Mouse (Mus musculus) midbrain, embryonic 15.5 days (tissue): ENCODE measurements around the gene Ostf1. TPM values are rescaled to one million over a fixed set of nuclear protein-coding genes. Genes with fewer than 3 reads are reported as not detected.

ENCODE experiments used
- ATAC-seq: fragments of 200-750 bp; cut with Nextera tagmentation; replicated peaks from 2 replicates; pipeline ENCODE4 v1.8.0; 2017; ENCODE audit warnings: moderate TSS enrichment
- H3K27ac ChIP-seq: fragments of 300-500 bp; sonication (generic); 2 replicates; pipeline ENCODE4 v1.5.1; 2015; ENCODE audit warnings: mild to moderate bottlenecking, inconsistent platforms
- H3K27me3 ChIP-seq: fragments of 300-500 bp; sonication (generic); replicated peaks from 2 replicates; pipeline ENCODE4 v1.6.1; 2015; ENCODE audit warnings: inconsistent platforms
- H3K36me3 ChIP-seq: fragments of 300-500 bp; sonication (generic); replicated peaks from 2 replicates; pipeline ENCODE4 v1.6.1; 2015; ENCODE audit warnings: inconsistent platforms
- H3K4me1 ChIP-seq: fragments of 300-500 bp; sonication (generic); 2 replicates; pipeline ENCODE4 v1.6.1; 2015; ENCODE audit warnings: inconsistent platforms
- H3K4me2 ChIP-seq: fragments of 300-500 bp; sonication (generic); 2 replicates; pipeline ENCODE4 v1.6.1; 2015; ENCODE audit warnings: inconsistent platforms, mild to moderate bottlenecking, moderate library complexity
- H3K4me3 ChIP-seq: fragments of 300-500 bp; sonication (generic); 2 replicates; pipeline ENCODE4 v1.5.1; 2015; ENCODE audit warnings: mild to moderate bottlenecking, inconsistent platforms
- H3K9ac ChIP-seq: fragments of 300-500 bp; sonication (generic); 2 replicates; pipeline ENCODE4 v1.6.1; 2015; ENCODE audit warnings: mild to moderate bottlenecking, inconsistent platforms
- H3K9me3 ChIP-seq: fragments of 300-500 bp; sonication (generic); 2 replicates; pipeline ENCODE4 v1.6.1; 2016; ENCODE audit warnings: inconsistent platforms
- WGBS: fragments of 180-500 bp; shearing (Covaris S2); methylation state at CpG from one replicate; pipeline ENCODE4 v1.1.7; 2015; ENCODE audit warnings: mixed read lengths; 5-methylcytosine and 5-hydroxymethylcytosine counted together
- polyA plus RNA-seq: library from polyadenylated mRNA; unstranded; fragments of >200 nt; fragmentation: Nextera tagmentation; extraction: Ambion mirVana; gene quantifications from 2 replicates; pipeline ENCODE4 v1.2.1, GENCODE M21; 2015

Ostf1 gene
- polyA plus RNA-seq, 1 experiment from 2014 or later: 37.2 TPM

- Histone ChIP-seq H3K4me2 (no peak overlapping the region), H3K4me1 (no peaks in the 10 kb centered on the region), H3K27me3 (no peaks in the 10 kb centered on the region), H3K9me3 (no peaks in the 10 kb centered on the region), H3K4me3 (no peak overlapping the region), H3K9ac (no peak overlapping the region), H3K27ac (no peak overlapping the region), H3K36me3 (no peaks in the 10 kb centered on the region)
- WGBS: 86% methylated on average over 7 of the region's 7 CpGs
- no peak for ATAC-seq
Measured at GRCm38 (mm10) chr19:18614337-18614736, 17.3 kb downstream of the Ostf1 start.

- no peaks in the 10 kb centered on the region for H3K36me3 ChIP-seq
- no peaks in the 10 kb centered on the region for H3K9me3 ChIP-seq
- ATAC-seq: no peak
- H3K27me3 ChIP-seq: no peaks in the 10 kb centered on the region
- 85% methylated on average over 6 of the region's 6 CpGs for WGBS
- H3K4me1 ChIP-seq: no peaks in the 10 kb centered on the region
- H3K4me3 ChIP-seq: no peak overlapping the region
- no peak overlapping the region for H3K9ac ChIP-seq
- no peak overlapping the region for H3K27ac ChIP-seq
- H3K4me2 ChIP-seq: no peak overlapping the region
Measured at GRCm38 (mm10) chr19:18608975-18609374, 22.6 kb downstream of the Ostf1 start.

- no peak overlapping the region for H3K4me2 ChIP-seq
- H3K4me3 ChIP-seq: no peak overlapping the region
- no peak for ATAC-seq
- 48% methylated on average over 7 of the region's 7 CpGs for WGBS
- no peaks in the 10 kb centered on the region for H3K27me3 ChIP-seq
- no peaks in the 10 kb centered on the region for H3K9me3 ChIP-seq
- H3K27ac ChIP-seq: no peak overlapping the region
- H3K36me3 ChIP-seq: no peaks in the 10 kb centered on the region
- H3K4me1 ChIP-seq: no peaks in the 10 kb centered on the region
- H3K9ac ChIP-seq: no peak overlapping the region
Measured at GRCm38 (mm10) chr19:18607907-18608306, 23.7 kb downstream of the Ostf1 start.

GRCm38 (mm10) chr19:18603011-18603410 is 28.6 kb downstream of the Ostf1 start:
- H3K9me3 ChIP-seq: no peaks in the 10 kb centered on the region
- H3K27ac ChIP-seq: no peak overlapping the region
- H3K4me2 ChIP-seq: no peak overlapping the region
- no peaks in the 10 kb centered on the region for H3K4me1 ChIP-seq
- no peak overlapping the region for H3K4me3 ChIP-seq
- WGBS: 78% methylated on average over 6 of the region's 6 CpGs
- no peaks in the 10 kb centered on the region for H3K27me3 ChIP-seq
- H3K36me3 ChIP-seq: no peaks in the 10 kb centered on the region
- ATAC-seq: no peak
- no peak overlapping the region for H3K9ac ChIP-seq

GRCm38 (mm10) chr19:18600611-18601010 is 31.0 kb downstream of the Ostf1 start:
- no peak overlapping the region for H3K4me3 ChIP-seq
- H3K27ac ChIP-seq: no peak overlapping the region
- no peaks in the 10 kb centered on the region for H3K27me3 ChIP-seq
- H3K4me1 ChIP-seq: no peaks in the 10 kb centered on the region
- H3K9me3 ChIP-seq: no peaks in the 10 kb centered on the region
- ATAC-seq: no peak
- 96% methylated on average over 9 of the region's 9 CpGs for WGBS
- H3K36me3 ChIP-seq: no peaks in the 10 kb centered on the region
- no peak overlapping the region for H3K9ac ChIP-seq
- no peak overlapping the region for H3K4me2 ChIP-seq

GRCm38 (mm10) chr19:18599650-18600049 is 32.0 kb downstream of the Ostf1 start:
- no peaks in the 10 kb centered on the region for H3K9me3 ChIP-seq
- WGBS: 88% methylated on average over 5 of the region's 5 CpGs
- no peak overlapping the region for H3K4me2 ChIP-seq
- H3K9ac ChIP-seq: no peak overlapping the region
- no peak overlapping the region for H3K4me3 ChIP-seq
- H3K27me3 ChIP-seq: no peaks in the 10 kb centered on the region
- no peak for ATAC-seq
- no peaks in the 10 kb centered on the region for H3K4me1 ChIP-seq
- H3K27ac ChIP-seq: no peak overlapping the region
- no peaks in the 10 kb centered on the region for H3K36me3 ChIP-seq

GRCm38 (mm10) chr19:18599051-18599450 is 32.6 kb downstream of the Ostf1 start:
- no peak for ATAC-seq
- Histone ChIP-seq H3K9ac (no peak overlapping the region), H3K36me3 (no peaks in the 10 kb centered on the region), H3K27me3 (no peaks in the 10 kb centered on the region), H3K27ac (no peak overlapping the region), H3K4me1 (no peaks in the 10 kb centered on the region), H3K9me3 (no peaks in the 10 kb centered on the region), H3K4me2 (no peak overlapping the region), H3K4me3 (no peak overlapping the region)
- 77% methylated on average over 8 of the region's 8 CpGs for WGBS

GRCm38 (mm10) chr19:18598265-18598926 is 33.2 kb downstream of the Ostf1 start:
- ATAC-seq: no peak
- no peaks in the 10 kb centered on the region for H3K36me3 ChIP-seq
- WGBS: 89% methylated on average over 3 of the region's 3 CpGs

GRCm38 (mm10) chr19:18597772-18598171 is 33.9 kb downstream of the Ostf1 start:
- H3K27me3 ChIP-seq: no peaks in the 10 kb centered on the region
- H3K9me3 ChIP-seq: no peaks in the 10 kb centered on the region
- H3K9ac ChIP-seq: no peak overlapping the region
- H3K4me3 ChIP-seq: no peak overlapping the region
- H3K4me2 ChIP-seq: no peak overlapping the region
- WGBS: 87% methylated on average over 6 of the region's 6 CpGs
- no peak for ATAC-seq
- no peak overlapping the region for H3K27ac ChIP-seq
- H3K36me3 ChIP-seq: no peaks in the 10 kb centered on the region
- H3K4me1 ChIP-seq: 0 out of 2 replicates have a peak, but pooled peaks cover 3% of the 10 kb centered on the region

More at GRCm38 (mm10) chr19:18598265-18598926, 33.2 kb downstream of the Ostf1 start:
- Histone ChIP-seq H3K4me2 (no peak overlapping the region), H3K4me3 (no peak overlapping the region), H3K4me1 (no peaks in the 10 kb centered on the region), H3K27ac (no peak overlapping the region), H3K27me3 (no peaks in the 10 kb centered on the region), H3K9me3 (no peaks in the 10 kb centered on the region), H3K9ac (no peak overlapping the region)

GRCm38 (mm10) chr19:18596876-18597275 is 34.7 kb downstream of the Ostf1 start:
- no peaks in the 10 kb centered on the region for H3K27me3 ChIP-seq
- H3K36me3 ChIP-seq: no peaks in the 10 kb centered on the region
- no peak overlapping the region for H3K9ac ChIP-seq
- no peak for ATAC-seq
- H3K9me3 ChIP-seq: no peaks in the 10 kb centered on the region
- H3K4me3 ChIP-seq: no peak overlapping the region
- 85% methylated on average over 5 of the region's 5 CpGs for WGBS
- H3K4me1 ChIP-seq: 0 out of 2 replicates have a peak, but pooled peaks cover 6% of the 10 kb centered on the region
- no peak overlapping the region for H3K4me2 ChIP-seq
- no peak overlapping the region for H3K27ac ChIP-seq

- no peak for ATAC-seq
- 87% methylated on average over 10 of the region's 10 CpGs for WGBS
Measured at GRCm38 (mm10) chr19:18593722-18594121, 37.9 kb downstream of the Ostf1 start.

GRCm38 (mm10) chr19:18592919-18593318 is 38.7 kb downstream of the Ostf1 start:
- Histone ChIP-seq H3K36me3 (no peaks in the 10 kb centered on the region), H3K9me3 (no peaks in the 10 kb centered on the region), H3K9ac (no peak overlapping the region), H3K27me3 (no peaks in the 10 kb centered on the region), H3K4me1 (0 out of 2 replicates have a peak, but pooled peaks cover 13% of the 10 kb centered on the region), H3K27ac (no peak overlapping the region), H3K4me3 (no peak overlapping the region), H3K4me2 (no peak overlapping the region)
- WGBS: 77% methylated on average over 6 of the region's 6 CpGs
- ATAC-seq: no peak

More at GRCm38 (mm10) chr19:18593722-18594121, 37.9 kb downstream of the Ostf1 start:
- no peak overlapping the region for H3K4me2 ChIP-seq
- H3K9ac ChIP-seq: no peak overlapping the region
- H3K4me3 ChIP-seq: no peak overlapping the region
- no peaks in the 10 kb centered on the region for H3K27me3 ChIP-seq
- H3K4me1 ChIP-seq: 0 out of 2 replicates have a peak, but pooled peaks cover 13% of the 10 kb centered on the region
- no peaks in the 10 kb centered on the region for H3K36me3 ChIP-seq
- H3K9me3 ChIP-seq: no peaks in the 10 kb centered on the region
- H3K27ac ChIP-seq: no peak overlapping the region

GRCm38 (mm10) chr19:18590942-18591354 is 40.7 kb downstream of the Ostf1 start:
- 37% methylated on average over 5 of the region's 5 CpGs for WGBS
- Histone ChIP-seq H3K4me1 (0 out of 2 replicates have a peak, but pooled peaks cover 13% of the 10 kb centered on the region), H3K36me3 (no peaks in the 10 kb centered on the region), H3K9ac (no peak overlapping the region), H3K4me3 (no peak overlapping the region), H3K27ac (no peak overlapping the region), H3K27me3 (no peaks in the 10 kb centered on the region), H3K9me3 (no peaks in the 10 kb centered on the region), H3K4me2 (no peak overlapping the region)
- ATAC-seq: peak; percentile 8; the same call in 1 of the 2 replicates
